Mouse (Mus musculus): ENCODE measurements at regions not wholly inside any gene's neighbourhood (a gene's known extent, or its start where the extent isn't known, plus 50 kb on each side); places are given as distances from the start of the nearest gene placed in this dataset.

DNA sequence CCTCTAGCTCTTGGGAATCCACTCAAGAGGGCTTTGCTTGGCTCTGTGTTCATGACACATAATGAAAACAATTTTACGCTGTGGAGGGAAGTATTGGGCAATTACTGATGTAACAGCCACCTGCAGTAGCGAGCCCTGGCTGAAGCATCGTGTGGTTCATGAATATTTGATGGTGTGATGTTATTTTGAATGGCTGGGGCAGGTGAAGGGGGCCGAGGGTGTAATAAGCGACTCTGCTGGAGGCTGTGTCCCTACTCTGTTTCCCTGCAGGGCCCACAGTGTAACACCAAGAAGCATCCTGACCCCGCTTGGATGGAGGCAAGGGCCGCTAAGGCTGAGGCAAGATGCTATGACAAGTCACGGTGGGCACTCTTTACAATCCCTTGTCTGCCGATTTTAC, 184.6 kb upstream of the Sp8 start:
- no peak for TF ChIP-seq CTCF (IDR thresholded peaks at IDR 0.05; ENCODE audit: low read depth, low read length)
- no peak for TF ChIP-seq POLR2A (IDR thresholded peaks at IDR 0.05; ENCODE audit: extremely low read depth, insufficient read depth, low read length)

Data from liver, adult 2 months (tissue).